Mouse (Mus musculus) forebrain, embryonic 16.5 days (tissue): ENCODE measurements around the gene Pank1. TPM values are rescaled to one million over a fixed set of nuclear protein-coding genes. Genes with fewer than 3 reads are reported as not detected.

Source experiments
- ATAC-seq: fragments of 200-750 bp; cut with Nextera tagmentation; 2 replicates; pipeline ENCODE4 v1.8.0; 2017; ENCODE audit warnings: mild to moderate bottlenecking, moderate library complexity
- H3K27ac ChIP-seq: fragments of 300-500 bp; sonication (generic); 2 replicates; pipeline ENCODE4 v1.5.1; 2014; ENCODE audit warnings: low read length, control low read depth
- H3K27me3 ChIP-seq: fragments of 300-500 bp; sonication (generic); replicated peaks from 2 replicates; pipeline ENCODE4 v1.6.1; 2014; ENCODE audit warnings: low read length; ENCODE audit not compliant: control insufficient read depth, insufficient read depth
- H3K36me3 ChIP-seq: fragments of 300-500 bp; sonication (generic); 2 replicates; pipeline ENCODE4 v1.6.1; 2014; ENCODE audit not compliant: control insufficient read depth, insufficient read depth
- H3K4me1 ChIP-seq: fragments of 300-500 bp; sonication (generic); replicated peaks from 2 replicates; pipeline ENCODE4 v1.6.1; 2014; ENCODE audit warnings: low read length; ENCODE audit not compliant: control insufficient read depth, insufficient read depth
- H3K4me2 ChIP-seq: fragments of 300-500 bp; sonication (generic); 2 replicates; pipeline ENCODE4 v1.6.1; 2014; ENCODE audit warnings: mild to moderate bottlenecking, low read length, control low read depth
- H3K4me3 ChIP-seq: fragments of 300-500 bp; sonication (generic); replicated peaks from 2 replicates; pipeline ENCODE4 v1.5.1; 2014; ENCODE audit warnings: mild to moderate bottlenecking, low read length, control low read depth
- H3K9ac ChIP-seq: fragments of 300-500 bp; sonication (generic); replicated peaks from 2 replicates; pipeline ENCODE4 v1.6.1; 2014; ENCODE audit warnings: low read depth, low read length, control low read depth
- H3K9me3 ChIP-seq: fragments of 300-500 bp; sonication (generic); 2 replicates; pipeline ENCODE4 v1.6.1; 2016; ENCODE audit warnings: low read length; ENCODE audit not compliant: control insufficient read depth
- WGBS: fragments of 180-500 bp; shearing (Covaris S2); extraction: QIAGEN DNeasy Blood & Tissue Kit; methylation state at CpG from one replicate; pipeline ENCODE4 v1.1.7; 2014; 5-methylcytosine and 5-hydroxymethylcytosine counted together
- polyA plus RNA-seq: library from polyadenylated mRNA; unstranded; fragments of >200 nt; fragmentation: Nextera tagmentation; extraction: Ambion mirVana; gene quantifications from 2 replicates; pipeline ENCODE4 v1.2.1, GENCODE M21; 2015

The Pank1 gene
- polyA plus RNA-seq, 1 experiment from 2014 or later, result 5.2 TPM

GRCm38 (mm10) chr19:34841719-34842506 lies 37.3 kb downstream of the Pank1 start:
- Histone ChIP-seq H3K36me3 (no peaks in the 10 kb centered on the region), H3K9ac (no peak overlapping the region), H3K4me1 (no peaks in the 10 kb centered on the region), H3K27ac (no peak overlapping the region), H3K27me3 (no peaks in the 10 kb centered on the region), H3K9me3 (no peaks in the 10 kb centered on the region), H3K4me2 (no peak overlapping the region), H3K4me3 (no peak overlapping the region)
- no peak for ATAC-seq
- WGBS, result 41% methylated on average over 9 of the region's 9 CpGs

- Histone ChIP-seq H3K9ac (no peak overlapping the region), H3K4me1 (no peaks in the 10 kb centered on the region), H3K4me2 (no peak overlapping the region), H3K27me3 (no peaks in the 10 kb centered on the region), H3K4me3 (no peak overlapping the region), H3K27ac (no peak overlapping the region), H3K36me3 (no peaks in the 10 kb centered on the region), H3K9me3 (no peaks in the 10 kb centered on the region)
- ATAC-seq, result no peak
- WGBS, result 98% methylated on average over 9 of the region's 9 CpGs
Observed at GRCm38 (mm10) chr19:34838624-34839023, 40.6 kb downstream of the Pank1 start.

- Histone ChIP-seq H3K4me2 (no peak overlapping the region), H3K27me3 (no peaks in the 10 kb centered on the region), H3K4me3 (no peak overlapping the region), H3K36me3 (no peaks in the 10 kb centered on the region), H3K27ac (no peak overlapping the region), H3K4me1 (no peaks in the 10 kb centered on the region), H3K9ac (no peak overlapping the region), H3K9me3 (no peaks in the 10 kb centered on the region)
- no peak for ATAC-seq
- WGBS, result 83% methylated on average over 4 of the region's 4 CpGs
Observed at GRCm38 (mm10) chr19:34831702-34832101, 47.6 kb downstream of the Pank1 start.

- no peak for ATAC-seq
Observed at GRCm38 (mm10) chr19:34827916-34828635, 51.2 kb downstream of the Pank1 start.

DNA sequence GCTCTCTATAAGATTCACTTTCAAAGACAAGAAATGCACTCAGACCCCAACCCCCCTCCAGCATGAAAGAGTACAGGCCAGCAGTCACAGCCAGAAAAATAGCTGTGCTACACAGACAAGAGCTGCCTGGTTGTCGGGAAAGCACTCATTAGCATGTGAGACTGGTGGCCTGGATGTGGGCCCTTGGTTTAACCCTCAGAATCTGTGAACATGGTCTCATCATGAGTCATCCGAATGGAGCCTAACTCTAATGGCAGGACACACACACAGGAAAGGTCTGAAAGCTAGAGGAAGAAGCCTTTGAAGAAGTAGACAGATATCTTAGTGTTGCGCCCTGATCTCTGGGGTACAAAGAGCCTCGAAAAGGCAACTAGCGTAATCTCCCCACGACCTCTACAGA lies 51.8 kb downstream of the Pank1 start:
- no peaks in the 10 kb centered on the region for H3K9me3 ChIP-seq
- H3K4me1 ChIP-seq, result no peaks in the 10 kb centered on the region
- no peaks in the 10 kb centered on the region for H3K27me3 ChIP-seq
- ATAC-seq, result no peak
- no peak overlapping the region for H3K4me3 ChIP-seq
- H3K36me3 ChIP-seq, result no peaks in the 10 kb centered on the region
- H3K9ac ChIP-seq, result no peak overlapping the region
- WGBS, result 90% methylated on average over 6 of the region's 6 CpGs
- H3K27ac ChIP-seq, result no peak overlapping the region
- no peak overlapping the region for H3K4me2 ChIP-seq

More at GRCm38 (mm10) chr19:34827916-34828635, 51.2 kb downstream of the Pank1 start:
- H3K27me3 ChIP-seq, result no peaks in the 10 kb centered on the region
- no peaks in the 10 kb centered on the region for H3K9me3 ChIP-seq
- WGBS, result 93% methylated on average over 5 of the region's 5 CpGs
- no peak overlapping the region for H3K4me3 ChIP-seq
- no peak overlapping the region for H3K27ac ChIP-seq
- H3K4me2 ChIP-seq, result no peak overlapping the region
- no peaks in the 10 kb centered on the region for H3K4me1 ChIP-seq
- no peak overlapping the region for H3K9ac ChIP-seq
- no peaks in the 10 kb centered on the region for H3K36me3 ChIP-seq

GRCm38 (mm10) chr19:34825946-34826655 lies 53.2 kb downstream of the Pank1 start:
- Histone ChIP-seq H3K27me3 (no peaks in the 10 kb centered on the region), H3K4me3 (no peak overlapping the region), H3K4me2 (no peak overlapping the region), H3K9me3 (no peaks in the 10 kb centered on the region), H3K36me3 (no peaks in the 10 kb centered on the region), H3K4me1 (no peaks in the 10 kb centered on the region), H3K27ac (no peak overlapping the region), H3K9ac (no peak overlapping the region)
- ATAC-seq, result peak; percentile 69
- WGBS, result 61% methylated on average over 13 of the region's 13 CpGs

DNA sequence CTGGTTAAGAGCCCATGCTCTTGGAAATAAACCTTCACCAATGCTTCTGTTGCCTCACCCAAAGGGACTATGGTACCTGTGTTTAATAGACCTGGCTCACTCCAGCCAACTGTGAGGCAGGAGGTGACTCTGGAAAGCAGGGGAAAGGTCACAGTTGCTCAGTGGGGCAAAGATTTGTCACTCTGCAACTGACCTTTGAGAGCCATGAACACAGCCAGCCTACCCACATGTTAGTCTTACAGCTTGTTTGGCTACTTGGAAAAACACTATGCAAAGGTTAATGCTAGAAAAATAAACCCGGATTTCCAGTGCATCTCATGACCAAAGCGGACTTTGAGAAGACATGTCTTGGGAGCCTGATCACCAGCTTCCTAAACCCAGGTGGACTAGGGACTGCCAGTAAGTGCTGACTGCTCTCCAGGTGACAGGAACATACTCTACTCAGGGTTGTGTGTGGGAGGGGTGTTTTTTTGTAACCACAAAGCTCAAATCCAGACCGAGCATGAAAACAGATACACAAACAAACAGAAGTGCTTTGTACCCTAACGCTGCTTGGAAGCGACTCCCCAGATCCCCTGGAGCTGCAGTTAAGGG lies 59.6 kb downstream of the Pank1 start:
- Histone ChIP-seq H3K27me3 (no peaks in the 10 kb centered on the region), H3K27ac (no peak overlapping the region), H3K36me3 (no peaks in the 10 kb centered on the region), H3K4me1 (0 out of 2 replicates have a peak, but pooled peaks cover 1% of the 10 kb centered on the region), H3K4me2 (no peak overlapping the region), H3K4me3 (no peak overlapping the region), H3K9ac (no peak overlapping the region), H3K9me3 (no peaks in the 10 kb centered on the region)
- no peak for ATAC-seq
- WGBS, result 85% methylated on average over 5 of the region's 5 CpGs

DNA sequence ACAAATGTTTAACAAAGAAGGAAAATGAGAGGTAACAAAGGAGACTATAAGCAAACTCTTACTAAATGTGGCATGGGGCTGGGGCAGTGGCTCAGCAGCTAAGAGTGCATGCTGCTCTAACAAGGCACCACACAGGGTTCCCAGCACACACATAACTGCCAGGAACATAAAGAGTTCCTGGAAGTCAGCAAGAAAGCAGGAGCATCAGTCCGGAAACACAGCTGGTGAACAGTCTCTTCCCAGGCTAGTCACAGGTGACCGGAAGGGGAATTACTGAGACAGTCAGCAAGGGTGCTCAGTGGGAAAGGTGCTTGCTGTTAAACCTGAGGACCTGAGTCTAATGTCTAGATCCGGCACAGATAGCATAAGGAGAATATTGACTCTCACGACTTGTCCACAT lies 63.9 kb downstream of the Pank1 start:
- H3K4me1 ChIP-seq, result 0 out of 2 replicates have a peak, but pooled peaks cover 2% of the 10 kb centered on the region
- no peak overlapping the region for H3K27ac ChIP-seq
- 79% methylated on average over 4 of the region's 4 CpGs for WGBS

GRCm38 (mm10) chr19:34814696-34815095 lies 64.6 kb downstream of the Pank1 start:
- Histone ChIP-seq H3K27ac (no peak overlapping the region), H3K27me3 (no peaks in the 10 kb centered on the region), H3K9me3 (no peaks in the 10 kb centered on the region), H3K4me2 (no peak overlapping the region), H3K4me1 (0 out of 2 replicates have a peak, but pooled peaks cover 2% of the 10 kb centered on the region), H3K4me3 (no peak overlapping the region), H3K9ac (no peak overlapping the region), H3K36me3 (no peaks in the 10 kb centered on the region)
- ATAC-seq, result no peak
- WGBS, result 42% methylated on average over 4 of the region's 4 CpGs

More for the DNA sequence above, 63.9 kb downstream of the Pank1 start:
- no peaks in the 10 kb centered on the region for H3K27me3 ChIP-seq
- H3K4me2 ChIP-seq, result no peak overlapping the region
- H3K9me3 ChIP-seq, result no peaks in the 10 kb centered on the region
- no peak for ATAC-seq
- H3K36me3 ChIP-seq, result no peaks in the 10 kb centered on the region
- H3K4me3 ChIP-seq, result no peak overlapping the region
- H3K9ac ChIP-seq, result no peak overlapping the region
